ENCODE assay signal across 9 mouse cellular contexts in the genomic region with DNA sequence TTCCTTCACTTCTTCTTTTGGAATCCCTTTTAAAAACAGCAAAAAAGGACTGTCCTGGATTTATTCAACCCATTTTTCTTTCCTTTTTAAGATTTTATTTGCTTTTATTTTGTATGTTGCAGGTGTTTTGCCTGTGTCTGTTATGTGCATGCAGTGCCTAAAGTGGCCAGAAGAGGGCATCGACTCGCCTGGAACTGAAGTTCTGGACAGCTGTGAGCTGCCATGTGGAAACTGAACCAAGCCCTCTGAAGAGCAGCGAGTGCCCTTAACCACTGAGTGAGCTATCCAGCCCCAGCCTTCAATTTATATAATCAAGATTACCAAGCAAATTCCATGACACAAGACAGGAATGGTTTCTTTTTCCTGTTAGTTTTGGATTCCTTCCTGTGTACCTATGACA. TPM values are rescaled to one million over a fixed set of nuclear protein-coding genes. Genes with fewer than 3 reads are reported as not detected.
A peak's percentile ranks its signal among the peaks of the same experiment; 100 is the strongest.
DNase-seq lines count a peak whose midpoint lies in the region; ATAC-seq and TF ChIP-seq lines count a peak whose summit lies in the region.
"Had no signal": no experiment of that assay in that cellular context is flagged by ENCODE, and none has a peak within 500 bp of the region (broad histone marks: within the 10 kb centered on the region; RNA-seq: fewer than 3 reads in every experiment).

No protein-coding gene starts in this region.

- peak; percentile 58 for TF ChIP-seq CTCF in cerebellum, adult 2 months (IDR thresholded peaks at IDR 0.05; ENCODE audit: borderline replicate concordance, insufficient read depth, low read depth, low read length)
- peak; percentile 68; the same call in 1 of the 2 replicates for TF ChIP-seq CTCF in spleen, adult 2 months (IDR thresholded peaks at IDR 0.05; ENCODE audit: extremely low read depth, insufficient read depth, insufficient read length, insufficient replicate concordance)

- no peaks in the 10 kb centered on the region for H3K27me3 ChIP-seq in cerebellum, adult 2 months (ENCODE audit: control insufficient read depth, insufficient read depth, low read length)
- H3K27me3 ChIP-seq in spleen, adult 2 months (ENCODE audit: control insufficient read depth, insufficient read depth, low read length) = no peaks in the 10 kb centered on the region
- H3K27me3 ChIP-seq: liver, embryonic 15.5 days had no signal

- H3K4me1 ChIP-seq in cerebellum, adult 2 months (ENCODE audit: control insufficient read depth, insufficient read depth, low read length) = peaks cover 3% of the 10 kb centered on the region
- H3K4me1 ChIP-seq in spleen, adult 2 months (ENCODE audit: control insufficient read depth, insufficient read depth, insufficient read length) = no peaks in the 10 kb centered on the region
- H3K4me1 ChIP-seq: liver, embryonic 15.5 days had no signal

- peaks cover 4% of the 10 kb centered on the region; the same call in 1 of the 2 replicates for H3K36me3 ChIP-seq in spleen, adult 2 months (ENCODE audit: control insufficient read depth, insufficient read depth, low read length)

- no peak for TF ChIP-seq POLR2A in cerebellum, adult 2 months (IDR thresholded peaks at IDR 0.05; ENCODE audit: borderline replicate concordance, insufficient read depth, low read length)
- TF ChIP-seq POLR2A in spleen, adult 2 months (IDR thresholded peaks at IDR 0.05; ENCODE audit: low read depth, low read length) = no peak

- peak; percentile 98 for ATAC-seq in megakaryocyte, adult 5-6 weeks (ENCODE audit: poor library complexity, severe bottlenecking)

- 3% methylated on average over 3 of the region's 3 CpGs for WGBS in cerebellum, adult 2 months
- 6% methylated on average over 3 of the region's 3 CpGs for WGBS in spleen, adult 2 months

- peak; percentile 31 to 49 for DNase-seq in cerebellum, adult 2 months
- no peak for DNase-seq in cerebellum, adult 9-11 months
- DNase-seq in CD4-positive helper T cell, adult 2 months (ENCODE audit: low read depth, low spot score) = peak; percentile 75
- DNase-seq in adrenal gland, postnatal 4 days (ENCODE audit: low spot score in 2 of 2) = peak; percentile 26 to 50
- peak; percentile 71 for DNase-seq in forelimb bud, embryonic 11.5 days (ENCODE audit: low read depth, low spot score)
- peak; percentile 82 to 86 for DNase-seq in kidney, postnatal 25 days
- DNase-seq in spleen, adult 2 months (ENCODE audit: low read depth in 1 of 2, low spot score in 2 of 2) = peak; percentile 36 to 69

- no peak overlapping the region for H3K27ac ChIP-seq in cerebellum, adult 2 months (ENCODE audit: insufficient read depth, low read length)
- no peak overlapping the region for H3K27ac ChIP-seq in spleen, adult 2 months (ENCODE audit: insufficient read depth, low read length)
- H3K27ac ChIP-seq: liver, embryonic 15.5 days had no signal

- no peak overlapping the region for H3K4me3 ChIP-seq in cerebellum, adult 2 months (replicated peaks; ENCODE audit: insufficient read depth, low read depth, low read length)
- H3K4me3 ChIP-seq in spleen, adult 2 months (ENCODE audit: extremely low read depth, insufficient read depth, insufficient read length) = no peak overlapping the region
- H3K4me3 ChIP-seq: liver, embryonic 15.5 days had no signal

RNA-seq across cellular contexts. Expression of gene Acat1, which starts 15.4 kb away (rescaled TPM):
- polyA plus RNA-seq in cerebellum, adult 2 months (2012; rRNA removed) = 80.2 and 81.6 TPM in 2 replicates
- total RNA-seq in adrenal gland, postnatal 4 days (2021) = 100 to 1,000 TPM; 148 to 192 TPM
- total RNA-seq in megakaryocyte, adult 5-6 weeks (2015) = 66.1 and 78.8 TPM in 2 replicates
- 50.8 and 62.4 TPM in 2 replicates for total RNA-seq in megakaryocyte, adult 5-6 weeks (2017)
- 6.9 and 7.8 TPM in 2 replicates for polyA plus RNA-seq in spleen, adult 2 months (2012; rRNA removed)

RNA-seq across cellular contexts. Expression of gene Npat, which starts 57.9 kb away (rescaled TPM):
- polyA plus RNA-seq in cerebellum, adult 2 months (2012; rRNA removed) = 10.5 and 11.5 TPM in 2 replicates
- total RNA-seq in adrenal gland, postnatal 4 days (2021) = 10 to 100 TPM; 21.3 to 24.4 TPM
- total RNA-seq in megakaryocyte, adult 5-6 weeks (2015) = 19.8 and 20.8 TPM in 2 replicates
- total RNA-seq in megakaryocyte, adult 5-6 weeks (2017) = 17.4 and 18.1 TPM in 2 replicates
- polyA plus RNA-seq in spleen, adult 2 months (2012; rRNA removed) = 1.4 and 1.9 TPM in 2 replicates

RNA-seq across cellular contexts. Expression of gene Atm, which starts 58.2 kb away (rescaled TPM):
- 7.2 and 8.0 TPM in 2 replicates for polyA plus RNA-seq in cerebellum, adult 2 months (2012; rRNA removed)
- total RNA-seq in adrenal gland, postnatal 4 days (2021) = 10 to 100 TPM; 17.4 to 20.9 TPM
- 14.1 and 15.2 TPM in 2 replicates for total RNA-seq in megakaryocyte, adult 5-6 weeks (2015)
- 17.8 and 20.8 TPM in 2 replicates for total RNA-seq in megakaryocyte, adult 5-6 weeks (2017)
- polyA plus RNA-seq in spleen, adult 2 months (2012; rRNA removed) = 2.1 and 2.8 TPM in 2 replicates
